ENCODE assay signal across 11 mouse cellular contexts in the genomic region with DNA sequence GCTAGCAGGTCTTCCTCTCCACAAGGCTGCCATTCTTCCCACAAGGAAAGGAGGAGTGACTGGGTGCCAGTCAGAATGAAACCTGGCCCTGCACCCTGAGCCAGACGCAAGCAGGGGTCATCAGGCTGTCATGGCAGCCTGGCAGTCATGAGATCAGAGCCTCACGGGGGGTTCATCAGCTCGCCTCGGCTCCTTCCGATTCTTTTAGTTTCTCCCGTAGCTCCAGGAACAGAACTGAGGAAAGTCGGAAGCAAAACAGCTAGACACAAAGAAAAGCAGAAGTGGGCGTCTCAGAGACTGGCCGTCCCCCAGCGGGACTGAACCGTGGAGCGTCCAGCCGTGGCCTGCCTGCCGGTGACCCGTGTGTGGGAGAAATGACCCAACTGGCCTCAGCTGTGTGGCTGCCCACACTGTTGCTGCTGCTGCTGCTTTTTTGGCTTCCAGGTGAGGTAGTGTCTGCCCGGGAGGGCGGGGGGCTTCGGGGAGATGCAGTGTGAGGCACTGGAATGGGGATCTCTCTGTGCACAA. TPM values are rescaled to one million over a fixed set of nuclear protein-coding genes. Genes with fewer than 3 reads are reported as not detected.
DNase-seq lines count a peak whose midpoint lies in the region; ATAC-seq lines count a peak whose summit lies in the region.
"Had no signal": no experiment of that assay in that cellular context is flagged by ENCODE, and none has a peak within 500 bp of the region (broad histone marks: within the 10 kb centered on the region; RNA-seq: fewer than 3 reads in every experiment).

TSS of gene Cd300a (plus strand) at position 51 of the 528 bp plus-strand sequence.

- H3K27ac ChIP-seq in kidney, embryonic 16.5 days (ENCODE audit: low read length) = 0 out of 2 replicates have a peak within 1 kb of the TSS, but pooled peaks have one; percentile 20
- no peak within 1 kb of the TSS for H3K27ac ChIP-seq in hindbrain, embryonic 12.5 days
- H3K27ac ChIP-seq: forebrain, embryonic 13.5 days had no signal

- no peak within 1 kb of the TSS for H3K4me3 ChIP-seq in kidney, embryonic 16.5 days (ENCODE audit: low read length)
- no peak within 1 kb of the TSS for H3K4me3 ChIP-seq in hindbrain, embryonic 12.5 days
- H3K4me3 ChIP-seq: forebrain, embryonic 13.5 days had no signal

- H3K4me2 ChIP-seq in kidney, embryonic 16.5 days (replicated peaks; ENCODE audit: low read depth, low read length) = peak within 1 kb of the TSS; percentile 42
- peak within 1 kb of the TSS; percentile 17; the same call in 1 of the 2 replicates for H3K4me2 ChIP-seq in hindbrain, embryonic 12.5 days (replicated peaks)
- H3K4me2 ChIP-seq: forebrain, embryonic 13.5 days had no signal

- H3K36me3 ChIP-seq in kidney, embryonic 16.5 days (ENCODE audit: insufficient read depth, low read length) = no peaks in the 10 kb centered on the region
- no peaks in the 10 kb centered on the region for H3K36me3 ChIP-seq in hindbrain, embryonic 12.5 days

- no peaks in the 10 kb centered on the region for H3K9me3 ChIP-seq in kidney, embryonic 16.5 days (ENCODE audit: low read length)
- H3K9me3 ChIP-seq in hindbrain, embryonic 12.5 days (replicated peaks) = no peaks in the 10 kb centered on the region
- H3K9me3 ChIP-seq: forebrain, embryonic 13.5 days had no signal

- H3K4me1 ChIP-seq in kidney, embryonic 16.5 days (ENCODE audit: insufficient read depth, low read length) = peaks cover 8% of the 10 kb centered on the region
- peaks cover 5% of the 10 kb centered on the region; the same call in 1 of the 2 replicates for H3K4me1 ChIP-seq in hindbrain, embryonic 12.5 days
- H3K4me1 ChIP-seq: forebrain, embryonic 13.5 days had no signal

- no peak for DNase-seq in kidney, postnatal 36 days
- DNase-seq in Muller cell, postnatal 12 days (ENCODE audit: inconsistent ontology term) = peak; percentile 11
- DNase-seq in thymus, postnatal 4 days = no peak
- no peak for DNase-seq in thymus, adult 18-20 months
- no peak for DNase-seq in layer of hippocampus, postnatal 10 days (ENCODE audit: low spot score in 2 of 2)
- DNase-seq: kidney, adult 11 months; right cerebral cortex, adult 18-20 months had no signal

- peak within 1 kb of the TSS; percentile 43; the same call in 1 of the 2 replicates for H3K9ac ChIP-seq in kidney, embryonic 16.5 days (replicated peaks; ENCODE audit: low read length)
- H3K9ac ChIP-seq in hindbrain, embryonic 12.5 days = no peak within 1 kb of the TSS; the same call in 1 of the 2 replicates
- H3K9ac ChIP-seq: forebrain, embryonic 13.5 days had no signal

- H3K27me3 ChIP-seq in kidney, embryonic 16.5 days (ENCODE audit: insufficient read depth, low read length) = no peaks in the 10 kb centered on the region
- no peaks in the 10 kb centered on the region for H3K27me3 ChIP-seq in hindbrain, embryonic 12.5 days
- H3K27me3 ChIP-seq: forebrain, embryonic 13.5 days had no signal

- 27% methylated on average over 18 of the region's 18 CpGs for WGBS in kidney, embryonic 16.5 days
- 50% methylated on average over 18 of the region's 18 CpGs for WGBS in hindbrain, embryonic 12.5 days

- peak; percentile 79 for ATAC-seq in kidney, embryonic 16.5 days (ENCODE audit: low FRiP score, low TSS enrichment)
- no peak for ATAC-seq in hindbrain, embryonic 12.5 days (ENCODE audit: low FRiP score)
- peak; percentile 80 for ATAC-seq in megakaryocyte progenitor cell, adult 5-6 weeks (replicated peaks; ENCODE audit: poor library complexity)
- ATAC-seq: forebrain, embryonic 13.5 days had no signal

RNA-seq across cellular contexts. Expression of gene Cd300a, which starts in this region (rescaled TPM):
- 1.8 and 2.2 TPM in 2 replicates for polyA plus RNA-seq in kidney, embryonic 16.5 days (2015; fragmentation: Nextera tagmentation; extraction: Ambion mirVana)
- 0.79 and 1.1 TPM in 2 replicates for polyA plus RNA-seq in hindbrain, embryonic 12.5 days (2016; fragmentation: Nextera tagmentation; extraction: Ambion mirVana)
- total RNA-seq in megakaryocyte progenitor cell, adult 5-6 weeks (2015) = 7.7 and 8.9 TPM in 2 replicates
- 14.2 and 29.7 TPM in 2 replicates for total RNA-seq in megakaryocyte progenitor cell, adult 5-6 weeks (2017)
- total RNA-seq in layer of hippocampus, postnatal 10 days (2021) = under 1 TPM; 0.62 TPM

Comparison
In these comparisons a context has a peak if more than half of its experiments do, and no peak if none do; other contexts are left out.
1. RNA of gene Cd300a (total RNA-seq): 7.7 to 29.7 TPM in megakaryocyte progenitor cell, adult 5-6 weeks; 0.62 TPM in layer of hippocampus, postnatal 10 days; every median in the first group is over 4 times any median in the second.